Mouse (Mus musculus): Measurements from ENCODE around the gene Itgav. TPM values are rescaled to one million over a fixed set of nuclear protein-coding genes. Genes with fewer than 3 reads are reported as not detected.

Itgav gene
- polyA plus RNA-seq, 1 experiment from 2014 or later, result 75.3 TPM

GRCm38 (mm10) chr2:83713946-83714345 is 10.3 kb upstream of the Itgav start:
- H3K27me3 ChIP-seq (ENCODE audit: control insufficient read depth, insufficient read depth, low read length), result no peaks in the 10 kb centered on the region
- H3K4me1 ChIP-seq (ENCODE audit: control insufficient read depth in 2 of 2, insufficient read depth in 2 of 2, low read length in 2 of 2), result peaks cover 4 to 9% of the 10 kb centered on the region in 2 experiments; a peak in 3 of 4 replicates
- ATAC-seq (ENCODE audit: insufficient number of reproducible peaks, insufficient read depth, low FRiP score, low read depth), result no peak
- 85% methylated on average over 5 of the region's 5 CpGs for WGBS
- H3K9ac ChIP-seq (ENCODE audit: low read length), result no peak overlapping the region
- no peak overlapping the region for H3K27ac ChIP-seq (replicated peaks in 1 of 2; ENCODE audit: control insufficient read depth in 1 of 2, insufficient read depth in 1 of 2, low read depth in 2 of 2, low read length in 2 of 2)
- no peak overlapping the region for H3K4me3 ChIP-seq (ENCODE audit: control insufficient read depth in 1 of 2, insufficient read depth in 1 of 2, low read depth in 1 of 2, low read length in 2 of 2)
- H3K4me2 ChIP-seq (ENCODE audit: low read length), result no peak overlapping the region
- no peaks in the 10 kb centered on the region for H3K9me3 ChIP-seq (ENCODE audit: control insufficient read depth, low read length)
- no peaks in the 10 kb centered on the region for H3K36me3 ChIP-seq (ENCODE audit: control insufficient read depth, insufficient read depth, low read length)

GRCm38 (mm10) chr2:83714783-83715182 is 9.4 kb upstream of the Itgav start:
- 32% methylated on average over 6 of the region's 6 CpGs for WGBS
- H3K9ac ChIP-seq (ENCODE audit: low read length), result no peak overlapping the region
- H3K36me3 ChIP-seq (ENCODE audit: control insufficient read depth, insufficient read depth, low read length), result no peaks in the 10 kb centered on the region
- no peaks in the 10 kb centered on the region for H3K9me3 ChIP-seq (ENCODE audit: control insufficient read depth, low read length)
- H3K27me3 ChIP-seq (ENCODE audit: control insufficient read depth, insufficient read depth, low read length), result no peaks in the 10 kb centered on the region
- H3K4me1 ChIP-seq (ENCODE audit: control insufficient read depth in 2 of 2, insufficient read depth in 2 of 2, low read length in 2 of 2), result peaks cover under 1 to 6% of the 10 kb centered on the region in 2 experiments; a peak in 3 of 4 replicates
- 0 out of 2 replicates have a peak, but pooled peaks have one; percentile 71 for ATAC-seq (ENCODE audit: insufficient number of reproducible peaks, insufficient read depth, low FRiP score, low read depth)
- H3K4me3 ChIP-seq (ENCODE audit: control insufficient read depth in 1 of 2, insufficient read depth in 1 of 2, low read depth in 1 of 2, low read length in 2 of 2), result no peak overlapping the region
- H3K4me2 ChIP-seq (ENCODE audit: low read length), result peak overlapping the region; percentile 31; the same call in 1 of the 2 replicates
- no peak overlapping the region for H3K27ac ChIP-seq (replicated peaks in 1 of 2; ENCODE audit: control insufficient read depth in 1 of 2, insufficient read depth in 1 of 2, low read depth in 2 of 2, low read length in 2 of 2)

GRCm38 (mm10) chr2:83718341-83718740 is 5.9 kb upstream of the Itgav start:
- 75% methylated on average over 4 of the region's 4 CpGs for WGBS
- Histone ChIP-seq H3K27me3 (ENCODE audit: control insufficient read depth, insufficient read depth, low read length) (no peaks in the 10 kb centered on the region), H3K9ac (ENCODE audit: low read length) (no peak overlapping the region), H3K9me3 (ENCODE audit: control insufficient read depth, low read length) (no peaks in the 10 kb centered on the region), H3K4me1 (ENCODE audit: control insufficient read depth in 2 of 2, insufficient read depth in 2 of 2, low read length in 2 of 2) (peaks cover 1 to 12% of the 10 kb centered on the region in 2 experiments; a peak in 3 of 4 replicates), H3K4me2 (ENCODE audit: low read length) (no peak overlapping the region), H3K27ac (replicated peaks in 1 of 2; ENCODE audit: control insufficient read depth in 1 of 2, insufficient read depth in 1 of 2, low read depth in 2 of 2, low read length in 2 of 2) (no peak overlapping the region), H3K36me3 (ENCODE audit: control insufficient read depth, insufficient read depth, low read length) (no peaks in the 10 kb centered on the region), H3K4me3 (ENCODE audit: control insufficient read depth in 1 of 2, insufficient read depth in 1 of 2, low read depth in 1 of 2, low read length in 2 of 2) (no peak overlapping the region)
- no peak for ATAC-seq (ENCODE audit: insufficient number of reproducible peaks, insufficient read depth, low FRiP score, low read depth)

GRCm38 (mm10) chr2:83721635-83722034 is 2.6 kb upstream of the Itgav start:
- ATAC-seq (ENCODE audit: insufficient number of reproducible peaks, insufficient read depth, low FRiP score, low read depth), result no peak
- WGBS, result 88% methylated on average over 3 of the region's 3 CpGs
- Histone ChIP-seq H3K27me3 (ENCODE audit: control insufficient read depth, insufficient read depth, low read length) (no peaks in the 10 kb centered on the region), H3K9me3 (ENCODE audit: control insufficient read depth, low read length) (no peaks in the 10 kb centered on the region), H3K4me2 (ENCODE audit: low read length) (no peak overlapping the region), H3K27ac (replicated peaks in 1 of 2; ENCODE audit: control insufficient read depth in 1 of 2, insufficient read depth in 1 of 2, low read depth in 2 of 2, low read length in 2 of 2) (no peak overlapping the region), H3K4me3 (ENCODE audit: control insufficient read depth in 1 of 2, insufficient read depth in 1 of 2, low read depth in 1 of 2, low read length in 2 of 2) (no peak overlapping the region), H3K36me3 (ENCODE audit: control insufficient read depth, insufficient read depth, low read length) (no peaks in the 10 kb centered on the region), H3K9ac (ENCODE audit: low read length) (no peak overlapping the region), H3K4me1 (ENCODE audit: control insufficient read depth in 2 of 2, insufficient read depth in 2 of 2, low read length in 2 of 2) (peaks cover 5 to 21% of the 10 kb centered on the region in 2 experiments; a peak in 3 of 4 replicates)

DNA sequence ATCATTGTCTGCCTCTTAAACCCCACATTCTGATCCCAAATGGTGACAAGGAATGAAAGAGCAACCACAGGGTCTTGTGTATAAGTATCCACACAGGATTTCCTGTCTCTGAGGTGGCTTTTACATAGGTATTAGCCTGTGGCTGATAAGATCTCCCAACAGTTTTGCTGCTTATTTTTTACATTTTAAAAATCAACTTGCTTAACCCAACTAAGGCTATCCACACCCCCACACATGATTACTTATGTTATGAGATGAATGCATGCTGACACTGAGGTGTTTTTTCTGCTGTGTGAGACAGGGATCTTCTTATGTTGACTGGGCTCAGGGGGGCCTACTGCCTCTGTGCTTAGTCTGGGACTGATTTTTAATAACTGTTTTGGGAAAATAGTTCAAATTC is 1.3 kb upstream of the Itgav start:
- Histone ChIP-seq H3K27ac (replicated peaks in 1 of 2; ENCODE audit: control insufficient read depth in 1 of 2, insufficient read depth in 1 of 2, low read depth in 2 of 2, low read length in 2 of 2) (peak overlapping the region in 1 of 2 experiments; percentile 96; a peak in 2 of 4 replicates), H3K9me3 (ENCODE audit: control insufficient read depth, low read length) (no peaks in the 10 kb centered on the region), H3K4me2 (ENCODE audit: low read length) (peak overlapping the region; percentile 70), H3K36me3 (ENCODE audit: control insufficient read depth, insufficient read depth, low read length) (no peaks in the 10 kb centered on the region), H3K9ac (ENCODE audit: low read length) (no peak overlapping the region; the same call in 1 of the 2 replicates), H3K27me3 (ENCODE audit: control insufficient read depth, insufficient read depth, low read length) (no peaks in the 10 kb centered on the region), H3K4me1 (ENCODE audit: control insufficient read depth in 2 of 2, insufficient read depth in 2 of 2, low read length in 2 of 2) (peaks cover 5 to 22% of the 10 kb centered on the region in 2 experiments; a peak in 3 of 4 replicates), H3K4me3 (ENCODE audit: control insufficient read depth in 1 of 2, insufficient read depth in 1 of 2, low read depth in 1 of 2, low read length in 2 of 2) (no peak overlapping the region)
- ATAC-seq (ENCODE audit: insufficient number of reproducible peaks, insufficient read depth, low FRiP score, low read depth), result no peak

DNA sequence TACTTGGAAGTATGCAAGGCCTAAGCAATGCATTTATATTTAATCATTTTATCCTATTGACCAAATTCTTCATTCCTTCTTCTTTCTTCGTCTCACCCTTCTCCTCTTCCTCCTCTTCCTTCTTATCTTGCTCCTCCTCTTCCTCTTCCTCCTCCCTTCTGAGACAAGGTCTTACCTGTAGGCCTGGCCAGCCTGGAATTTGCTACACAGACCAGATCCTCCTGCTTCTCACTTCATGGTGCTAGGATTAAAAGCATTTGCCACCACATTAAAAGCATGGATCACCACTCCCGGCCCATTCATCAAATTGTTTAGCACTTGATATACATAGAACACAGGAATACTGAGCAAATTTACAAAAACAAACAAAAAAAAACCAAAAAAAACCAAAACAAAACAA is 851 bp upstream of the Itgav start:
- Histone ChIP-seq H3K36me3 (ENCODE audit: control insufficient read depth, insufficient read depth, low read length) (no peaks in the 10 kb centered on the region), H3K27ac (replicated peaks in 1 of 2; ENCODE audit: control insufficient read depth in 1 of 2, insufficient read depth in 1 of 2, low read depth in 2 of 2, low read length in 2 of 2) (peak overlapping the region; percentile 87 to 96), H3K4me2 (ENCODE audit: low read length) (peak overlapping the region; percentile 70), H3K9ac (ENCODE audit: low read length) (peak overlapping the region; percentile 95), H3K27me3 (ENCODE audit: control insufficient read depth, insufficient read depth, low read length) (no peaks in the 10 kb centered on the region), H3K9me3 (ENCODE audit: control insufficient read depth, low read length) (no peaks in the 10 kb centered on the region), H3K4me3 (ENCODE audit: control insufficient read depth in 1 of 2, insufficient read depth in 1 of 2, low read depth in 1 of 2, low read length in 2 of 2) (peak overlapping the region in 1 of 2 experiments; percentile 91; a peak in 2 of 4 replicates), H3K4me1 (ENCODE audit: control insufficient read depth in 2 of 2, insufficient read depth in 2 of 2, low read length in 2 of 2) (peaks cover 5 to 26% of the 10 kb centered on the region in 2 experiments; a peak in 3 of 4 replicates)
- no peak for ATAC-seq (ENCODE audit: insufficient number of reproducible peaks, insufficient read depth, low FRiP score, low read depth)
- WGBS, result 46% methylated on average over 2 of the region's 2 CpGs

DNA sequence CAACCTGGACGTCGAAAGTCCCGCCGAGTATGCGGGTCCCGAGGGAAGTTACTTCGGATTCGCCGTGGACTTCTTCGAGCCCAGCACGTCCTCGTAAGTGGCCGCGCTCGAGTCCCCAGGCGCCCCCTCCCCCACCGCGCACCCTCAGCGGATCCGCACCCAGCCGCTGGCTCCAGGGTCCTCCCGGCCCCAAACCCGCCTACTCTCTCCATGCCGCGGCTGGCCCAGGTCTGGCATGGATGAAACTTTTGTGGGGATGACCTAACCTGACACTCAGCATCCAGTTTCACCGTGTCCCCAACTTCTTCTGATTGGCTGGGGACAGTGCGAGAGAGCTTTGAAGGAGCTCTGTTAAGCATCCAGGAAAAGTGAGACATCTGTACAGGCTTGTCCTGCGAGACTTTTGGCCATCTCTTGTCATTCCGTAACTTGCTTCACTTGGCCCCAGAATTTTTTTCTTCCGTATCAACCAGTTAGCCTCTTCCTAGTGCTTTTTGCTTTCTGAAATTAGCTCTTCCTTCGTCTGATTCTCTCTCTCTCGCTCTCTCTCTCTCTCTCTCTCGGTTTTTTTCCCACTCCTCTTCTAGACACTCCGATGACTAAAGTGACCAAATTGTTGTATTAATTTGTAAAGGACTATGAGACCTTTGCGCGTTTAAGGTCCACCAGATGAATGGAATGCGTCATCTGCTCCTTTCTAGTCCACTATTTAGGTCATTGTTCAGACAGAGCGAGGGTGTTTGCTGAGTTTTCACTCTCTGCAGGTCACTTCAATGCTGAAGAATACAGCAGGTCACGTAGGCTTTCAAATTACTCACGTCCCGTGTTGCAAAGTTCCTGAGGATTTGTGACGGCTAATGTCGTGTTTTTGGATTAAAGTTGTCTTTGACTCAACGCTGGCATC is 882 bp downstream of the Itgav start:
- H3K27ac ChIP-seq (replicated peaks in 1 of 2; ENCODE audit: control insufficient read depth in 1 of 2, insufficient read depth in 1 of 2, low read depth in 2 of 2, low read length in 2 of 2), result peak overlapping the region; percentile 87 to 96
- ATAC-seq (ENCODE audit: insufficient number of reproducible peaks, insufficient read depth, low FRiP score, low read depth), result peak; percentile 54
- H3K9ac ChIP-seq (ENCODE audit: low read length), result peak overlapping the region; percentile 95
- H3K4me3 ChIP-seq (ENCODE audit: control insufficient read depth in 1 of 2, insufficient read depth in 1 of 2, low read depth in 1 of 2, low read length in 2 of 2), result peak overlapping the region; percentile 91 to 95
- peaks cover 14 to 43% of the 10 kb centered on the region in 2 experiments for H3K4me1 ChIP-seq (ENCODE audit: control insufficient read depth in 2 of 2, insufficient read depth in 2 of 2, low read length in 2 of 2)
- H3K36me3 ChIP-seq (ENCODE audit: control insufficient read depth, insufficient read depth, low read length), result no peaks in the 10 kb centered on the region
- WGBS, result 5% methylated on average over 44 of the region's 44 CpGs
- no peaks in the 10 kb centered on the region for H3K9me3 ChIP-seq (ENCODE audit: control insufficient read depth, low read length)
- H3K4me2 ChIP-seq (ENCODE audit: low read length), result peak overlapping the region; percentile 70
- H3K27me3 ChIP-seq (ENCODE audit: control insufficient read depth, insufficient read depth, low read length), result no peaks in the 10 kb centered on the region
